Mouse (Mus musculus) layer of hippocampus, adult 8-10 months (tissue): ENCODE data around the gene Epb41l3. TPM values are rescaled to one million over a fixed set of nuclear protein-coding genes. Genes with fewer than 3 reads are reported as not detected.

Source experiments
- DNase-seq, 2 experiments: peaks; one replicate each; pipeline ENCODE4 v3.0.0; 2022; ENCODE audit warnings: low spot score in 2 of 2
- total RNA-seq, 4 experiments: library from RNA; stranded (reverse); gene quantifications; 2 replicates each; pipeline ENCODE4 v1.2.4; 2022

Gene Epb41l3
- total RNA-seq, 4 experiments from 2014 or later, result 136 to 161 (median 142) TPM

- DNase-seq, result no peak
Measured at GRCm38 (mm10) chr17:69181560-69182316, 106.3 kb downstream of the Epb41l3 start.

GRCm38 (mm10) chr17:69187794-69188193 is 112.3 kb downstream of the Epb41l3 start:
- DNase-seq, result no peak

DNA sequence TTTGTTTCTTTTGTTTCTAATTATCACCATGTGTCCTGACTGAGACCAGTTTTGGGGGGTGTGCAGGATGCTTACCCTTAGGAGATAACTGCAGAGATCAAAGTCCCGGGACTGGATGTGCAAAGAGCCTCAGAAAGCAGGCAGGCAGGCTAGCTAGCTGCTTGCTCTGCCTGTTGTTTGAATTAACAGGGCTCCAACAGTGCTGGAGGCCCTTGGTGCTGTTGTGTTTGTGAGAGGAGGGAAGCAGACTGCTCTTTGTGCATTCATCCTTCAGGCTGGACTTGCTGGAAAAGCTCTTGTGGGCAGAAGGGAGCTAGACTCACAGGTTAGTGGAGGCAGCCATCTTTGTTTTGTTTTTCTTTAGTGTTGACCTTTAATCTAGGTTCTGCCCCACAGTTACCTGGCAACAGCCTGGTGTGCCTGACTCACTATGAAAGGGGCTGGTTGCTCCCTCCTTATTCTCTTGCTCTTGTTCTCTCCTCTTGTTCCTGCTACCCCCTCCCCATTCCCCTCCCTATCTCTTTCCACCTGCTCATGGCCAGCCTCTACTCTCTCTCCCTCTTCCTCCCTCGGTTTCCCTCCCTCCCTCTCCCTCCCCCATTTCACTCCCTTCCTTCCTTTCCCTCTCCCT is 117.5 kb downstream of the Epb41l3 start:
- no peak for DNase-seq

- DNase-seq, result no peak
Measured at GRCm38 (mm10) chr17:69194599-69194998, 119.1 kb downstream of the Epb41l3 start.

DNA sequence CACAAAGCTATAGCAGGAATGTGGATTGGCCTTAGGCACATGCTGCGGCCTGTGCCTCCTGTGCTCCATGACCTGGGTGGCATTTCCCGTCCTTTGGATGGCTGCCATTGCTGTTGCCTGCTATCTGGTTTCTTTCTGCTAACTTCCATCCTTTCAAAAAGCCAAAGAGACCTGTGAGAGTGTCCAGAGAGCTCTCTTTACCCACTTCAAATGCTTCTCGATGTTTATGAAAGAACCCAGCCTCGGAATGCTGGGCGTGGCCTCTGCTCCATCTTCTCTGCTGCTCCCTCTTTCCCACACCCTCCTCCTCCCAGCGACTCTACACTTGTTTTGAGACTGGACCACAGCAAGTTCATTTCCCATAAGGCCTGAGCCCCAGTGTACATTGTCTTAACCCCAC is 120.3 kb downstream of the Epb41l3 start:
- no peak for DNase-seq

DNA sequence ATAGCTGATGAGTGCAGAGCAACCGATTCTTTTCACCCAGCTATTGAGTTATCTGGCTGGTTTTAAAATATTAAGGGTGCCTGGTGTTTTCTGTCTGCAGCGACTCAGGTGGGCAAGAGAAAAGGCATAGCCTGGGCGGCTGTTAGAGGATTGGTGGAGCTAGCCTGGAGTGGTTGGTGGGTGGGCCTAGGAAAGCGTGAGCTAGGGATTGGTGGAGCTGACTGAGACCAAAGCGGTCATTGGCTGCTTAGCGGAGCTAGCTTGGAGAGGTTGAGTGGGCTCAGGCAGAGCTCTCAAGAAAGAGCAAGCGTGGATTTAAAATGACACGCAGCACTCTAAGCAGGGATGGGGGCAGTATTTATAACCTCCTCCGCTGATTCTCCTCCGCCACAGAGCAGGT is 121.2 kb downstream of the Epb41l3 start:
- no peak for DNase-seq

DNA sequence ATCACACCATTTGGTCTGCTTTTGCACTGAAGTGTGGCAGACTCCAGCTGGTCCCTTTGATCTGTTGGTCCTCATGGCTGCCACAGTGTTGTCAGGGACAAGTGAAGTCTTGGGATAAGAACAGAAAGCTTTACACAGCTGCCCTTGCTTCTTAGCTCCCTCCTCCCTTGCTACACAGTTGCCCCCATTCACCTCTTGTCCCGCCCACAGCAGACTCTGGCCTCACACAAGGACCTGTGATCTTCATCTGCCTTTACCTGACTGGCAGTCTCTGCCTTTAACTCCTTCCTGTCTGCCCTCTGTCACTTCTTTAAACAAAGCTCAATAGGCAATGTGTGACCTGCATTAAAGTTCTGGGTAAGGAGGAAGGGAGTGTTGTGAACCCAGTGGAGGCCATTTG is 123.3 kb downstream of the Epb41l3 start:
- no peak for DNase-seq

- DNase-seq, result no peak
Measured at GRCm38 (mm10) chr17:69199827-69200226, 124.3 kb downstream of the Epb41l3 start.

GRCm38 (mm10) chr17:69200936-69201335 is 125.5 kb downstream of the Epb41l3 start:
- no peak for DNase-seq

DNA sequence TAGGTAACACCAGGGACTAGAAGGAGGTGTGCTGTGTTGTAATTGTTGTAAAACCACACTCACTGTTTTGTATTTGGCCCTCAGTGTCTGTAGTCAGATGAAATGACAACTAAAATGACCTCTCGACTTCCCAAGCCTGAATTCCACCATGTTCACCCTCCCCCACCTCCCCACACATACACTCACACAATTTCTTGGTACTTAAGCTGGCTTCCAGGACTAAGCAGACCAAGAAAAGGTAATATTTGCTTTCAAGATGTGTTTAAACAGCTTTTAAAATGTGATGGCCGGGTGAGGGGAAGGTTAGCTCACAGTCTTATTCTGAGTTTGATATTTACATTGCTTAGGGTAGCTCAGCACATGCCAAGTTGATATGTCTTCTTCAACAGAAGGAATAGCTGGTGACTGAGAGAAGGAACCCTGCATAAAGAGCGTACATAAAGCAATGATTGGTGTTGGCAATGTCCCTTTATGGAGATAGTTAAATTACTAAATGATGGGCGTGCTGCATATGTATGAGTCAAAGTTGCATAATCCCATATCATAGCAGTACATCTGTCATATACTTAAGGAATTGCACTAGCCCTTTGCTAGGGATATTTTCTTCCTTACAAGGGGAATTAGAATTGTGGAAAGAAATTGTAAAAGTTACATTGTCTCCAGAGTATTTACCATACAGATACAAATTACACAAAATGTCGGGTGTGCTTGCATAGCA is 130.0 kb downstream of the Epb41l3 start:
- no peak for DNase-seq

DNA sequence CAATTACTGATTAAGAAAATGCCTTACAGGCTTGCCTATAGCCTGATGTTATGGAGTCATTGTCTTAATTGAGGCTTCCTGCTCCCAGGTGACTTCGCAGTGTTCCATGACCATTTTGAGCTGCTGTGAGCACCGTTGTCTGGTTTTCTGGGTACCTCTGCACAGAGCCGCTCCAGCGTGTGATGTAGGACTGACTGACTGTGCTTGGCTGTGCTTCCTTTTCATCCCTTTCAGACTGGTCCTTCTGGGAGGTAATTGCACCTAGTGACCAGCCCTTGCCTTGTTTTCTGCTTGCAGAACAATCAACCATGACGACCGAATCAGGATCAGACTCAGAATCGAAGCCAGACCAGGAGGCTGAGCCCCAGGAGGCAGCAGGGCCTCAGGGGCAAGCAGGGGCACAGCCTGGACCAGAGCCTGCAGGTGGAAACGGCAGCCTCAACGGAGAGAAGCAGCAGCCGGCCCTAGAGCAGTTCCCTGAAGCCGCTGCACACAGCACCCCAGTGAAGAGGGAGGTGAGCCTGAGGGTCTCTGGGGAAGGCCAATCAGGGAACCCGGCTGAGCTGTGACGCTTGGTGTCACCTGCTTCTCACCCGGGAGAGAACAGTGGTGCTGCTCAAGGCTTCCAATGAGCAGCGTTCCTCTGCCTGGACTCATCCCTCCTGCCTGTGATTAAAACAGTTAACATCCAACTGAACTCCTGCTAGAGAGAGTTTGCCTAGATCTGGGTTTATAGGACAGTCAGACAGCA is 132.3 kb downstream of the Epb41l3 start:
- no peak for DNase-seq

DNA sequence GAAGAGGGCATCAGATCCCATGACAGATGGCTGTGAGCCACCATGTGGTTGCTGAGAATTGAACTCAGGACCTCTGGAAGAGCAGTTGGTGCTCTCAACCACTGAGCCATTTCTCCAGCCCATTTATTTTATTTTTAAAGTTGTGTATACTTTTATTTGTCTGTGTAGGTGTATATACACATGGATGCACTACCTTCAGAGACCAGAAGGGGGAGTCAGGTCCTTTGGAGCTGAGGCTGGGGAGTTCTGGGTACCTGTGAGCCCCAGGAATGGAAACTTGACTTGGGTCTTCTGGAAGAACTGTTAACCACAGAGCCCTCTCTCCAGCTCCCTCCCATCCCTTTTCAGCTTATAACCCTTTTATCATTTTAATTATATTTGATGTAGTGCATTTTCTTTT is 135.6 kb downstream of the Epb41l3 start:
- DNase-seq, result no peak

DNA sequence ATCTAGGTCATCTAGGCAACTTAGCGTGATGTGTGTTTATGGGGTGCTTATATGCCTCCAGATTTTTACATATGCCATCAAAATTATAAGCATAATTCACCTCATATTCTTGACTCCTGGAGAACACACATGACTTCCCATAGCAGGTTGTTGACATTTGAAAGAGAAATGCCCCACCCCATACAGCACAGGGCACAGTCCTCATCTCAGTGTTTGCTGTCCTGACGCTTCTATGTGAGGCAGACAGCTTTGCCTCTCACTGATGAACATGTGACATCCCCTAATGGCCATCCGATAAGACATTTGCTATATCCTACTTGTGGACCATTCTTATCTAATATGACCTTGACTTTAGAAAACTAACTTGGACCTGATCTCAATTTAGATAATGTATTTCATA is 140.6 kb downstream of the Epb41l3 start:
- DNase-seq, result no peak

- no peak for DNase-seq
Measured at GRCm38 (mm10) chr17:69220849-69221248, 145.4 kb downstream of the Epb41l3 start.

- DNase-seq, result no peak
Measured at GRCm38 (mm10) chr17:69221377-69221776, 145.9 kb downstream of the Epb41l3 start.

- no peak for DNase-seq
Measured at GRCm38 (mm10) chr17:69221966-69222692, 146.6 kb downstream of the Epb41l3 start.

- no peak for DNase-seq
Measured at GRCm38 (mm10) chr17:69225996-69226395, 150.5 kb downstream of the Epb41l3 start.

- DNase-seq, result no peak
Measured at GRCm38 (mm10) chr17:69227426-69228014, 152.0 kb downstream of the Epb41l3 start.

DNA sequence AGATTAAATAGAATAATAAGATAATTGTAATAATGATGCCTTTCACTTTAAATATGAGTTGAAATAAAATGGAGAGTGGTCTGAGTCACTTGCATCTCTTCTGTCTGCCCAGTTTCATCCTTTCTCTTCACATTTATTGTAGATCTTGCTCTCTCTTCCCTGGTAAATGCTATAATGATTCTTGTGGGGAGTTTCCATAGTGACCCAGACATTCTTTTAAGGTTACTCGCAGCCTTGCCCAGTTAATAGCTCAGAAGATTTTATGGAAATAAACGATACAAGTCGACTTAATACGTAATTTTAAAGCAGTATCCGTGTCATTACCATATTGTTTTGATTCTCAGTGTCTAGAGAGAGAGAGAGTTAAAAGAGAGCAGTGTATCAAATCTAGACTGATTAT is 154.0 kb downstream of the Epb41l3 start:
- DNase-seq, result no peak

GRCm38 (mm10) chr17:69230131-69230621 is 154.7 kb downstream of the Epb41l3 start:
- DNase-seq, result no peak
